Mouse (Mus musculus) lung, postnatal 0 days (tissue): Measurements from ENCODE around the gene Rps6kb2. TPM values are rescaled to one million over a fixed set of nuclear protein-coding genes. Genes with fewer than 3 reads are reported as not detected.

ENCODE experiments used
- ATAC-seq: fragments of 200-750 bp; cut with Nextera tagmentation; 2 replicates; pipeline ENCODE4 v1.8.0; 2017; ENCODE audit warnings: moderate library complexity
- DNase-seq: peaks from one replicate; pipeline ENCODE4 v3.0.0-alpha.2; 2016; ENCODE audit warnings: low spot score
- H3K27ac ChIP-seq: fragments of 300-500 bp; sonication (generic); 2 replicates; pipeline ENCODE4 v1.5.1; 2014; ENCODE audit warnings: antibody characterized with exemption, mild to moderate bottlenecking, low read length, mixed read lengths
- H3K27me3 ChIP-seq: fragments of 300-500 bp; sonication (generic); replicated peaks from 2 replicates; pipeline ENCODE4 v1.6.1; 2014; ENCODE audit warnings: low read length, mixed read lengths; ENCODE audit not compliant: insufficient read depth
- H3K36me3 ChIP-seq: fragments of 300-500 bp; sonication (generic); 2 replicates; pipeline ENCODE4 v1.6.1; 2014; ENCODE audit warnings: low read length, mixed read lengths; ENCODE audit not compliant: insufficient read depth
- H3K4me1 ChIP-seq: fragments of 300-500 bp; sonication (generic); 2 replicates; pipeline ENCODE4 v1.6.1; 2014; ENCODE audit warnings: antibody characterized with exemption, low read depth, low read length, mixed read lengths; ENCODE audit not compliant: insufficient read depth
- H3K4me2 ChIP-seq: fragments of 300-500 bp; sonication (generic); replicated peaks from 2 replicates; pipeline ENCODE4 v1.6.1; 2014; ENCODE audit warnings: low read depth, mild to moderate bottlenecking, low read length, moderate library complexity, mixed read lengths
- H3K4me3 ChIP-seq: fragments of 300-500 bp; sonication (generic); 2 replicates; pipeline ENCODE4 v1.5.1; 2014; ENCODE audit warnings: low read depth, low read length
- H3K9ac ChIP-seq: fragments of 300-500 bp; sonication (generic); replicated peaks from 2 replicates; pipeline ENCODE4 v1.6.1; 2014; ENCODE audit warnings: low read depth, mild to moderate bottlenecking
- H3K9me3 ChIP-seq: fragments of 300-500 bp; sonication (generic); 2 replicates; pipeline ENCODE4 v1.6.1; 2016; ENCODE audit warnings: low read length, mixed read lengths
- CTCF ChIP-seq: IDR thresholded peaks from 2 replicates; pipeline ENCODE4 v1.5.1; 2016; ENCODE audit warnings: antibody characterized with exemption, mild to moderate bottlenecking
- EP300 ChIP-seq: IDR thresholded peaks from 2 replicates; pipeline ENCODE4 v1.6.1; 2016; ENCODE audit warnings: antibody characterized with exemption, mild to moderate bottlenecking, control low read depth
- whole genome bisulfite sequencing: fragments of 180-500 bp; shearing (Covaris S2); extraction: QIAGEN DNeasy Blood & Tissue Kit; methylation state at CpG from one replicate; pipeline ENCODE4 v1.1.7; 2014; 5-methylcytosine and 5-hydroxymethylcytosine counted together
- polyA plus RNA-seq: library from polyadenylated mRNA; unstranded; fragments of >200 nt; fragmentation: Nextera tagmentation; extraction: Ambion mirVana; gene quantifications from 2 replicates; pipeline ENCODE4 v1.2.1, GENCODE M21; 2015

Gene Rps6kb2
- polyA plus RNA-seq, 1 experiment from 2014 or later = 35.1 TPM

GRCm38 (mm10) chr19:4113806-4114230, 49.3 kb downstream of the Rps6kb2 start:
- DNase-seq (no peak), ATAC-seq (peak; percentile 46)
- Histone ChIP-seq H3K36me3 (peaks cover 20% of the 10 kb centered on the region; the same call in 1 of the 2 replicates), H3K9ac (no peak overlapping the region), H3K9me3 (no peaks in the 10 kb centered on the region), H3K27ac (peak overlapping the region; percentile 70; the same call in 1 of the 2 replicates), H3K4me1 (0 out of 2 replicates have a peak, but pooled peaks cover 2% of the 10 kb centered on the region), H3K4me3 (no peak overlapping the region), H3K4me2 (0 out of 2 replicates have a peak overlapping the region, but pooled peaks have one; percentile 3), H3K27me3 (no peaks in the 10 kb centered on the region)
- TF ChIP-seq EP300 = no peak
- no peak for TF ChIP-seq CTCF
- 23% methylated on average over 5 of the region's 5 CpGs for WGBS

GRCm38 (mm10) chr19:4113186-4113805, 49.9 kb downstream of the Rps6kb2 start:
- TF ChIP-seq EP300 = no peak
- TF ChIP-seq CTCF = no peak
- H3K36me3 ChIP-seq = peaks cover 20% of the 10 kb centered on the region; the same call in 1 of the 2 replicates
- H3K9me3 ChIP-seq = no peaks in the 10 kb centered on the region
- WGBS = 44% methylated on average over 13 of the region's 13 CpGs
- ATAC-seq (peak; percentile 83), DNase-seq (peak; percentile 63)
- 0 out of 2 replicates have a peak overlapping the region, but pooled peaks have one; percentile 3 for H3K4me2 ChIP-seq
- no peak overlapping the region for H3K9ac ChIP-seq
- peak overlapping the region; percentile 70; the same call in 1 of the 2 replicates for H3K27ac ChIP-seq
- no peak overlapping the region for H3K4me3 ChIP-seq
- H3K27me3 ChIP-seq = no peaks in the 10 kb centered on the region
- H3K4me1 ChIP-seq = 0 out of 2 replicates have a peak, but pooled peaks cover 2% of the 10 kb centered on the region

- Histone ChIP-seq H3K27ac (no peak overlapping the region), H3K4me2 (no peak overlapping the region), H3K9me3 (no peaks in the 10 kb centered on the region), H3K9ac (no peak overlapping the region), H3K27me3 (no peaks in the 10 kb centered on the region), H3K4me3 (no peak overlapping the region), H3K4me1 (0 out of 2 replicates have a peak, but pooled peaks cover 2% of the 10 kb centered on the region), H3K36me3 (peaks cover 20% of the 10 kb centered on the region; the same call in 1 of the 2 replicates)
- ATAC-seq (no peak), DNase-seq (no peak)
- WGBS = 93% methylated on average over 26 of the region's 26 CpGs
- TF ChIP-seq EP300 = no peak
- no peak for TF ChIP-seq CTCF
Measured at GRCm38 (mm10) chr19:4112063-4112960, 50.8 kb downstream of the Rps6kb2 start.

- Histone ChIP-seq H3K9ac (no peak overlapping the region), H3K9me3 (no peaks in the 10 kb centered on the region), H3K4me2 (no peak overlapping the region), H3K4me1 (0 out of 2 replicates have a peak, but pooled peaks cover 2% of the 10 kb centered on the region), H3K4me3 (no peak overlapping the region), H3K36me3 (peaks cover 7% of the 10 kb centered on the region; the same call in 1 of the 2 replicates), H3K27ac (no peak overlapping the region), H3K27me3 (no peaks in the 10 kb centered on the region)
- DNase-seq (no peak), ATAC-seq (no peak)
- TF ChIP-seq CTCF (no peak), EP300 (no peak)
- WGBS = 82% methylated on average over 9 of the region's 9 CpGs
Measured at GRCm38 (mm10) chr19:4108535-4108934, 54.6 kb downstream of the Rps6kb2 start.

- ATAC-seq (no peak), DNase-seq (no peak)
- Histone ChIP-seq H3K9ac (no peak overlapping the region), H3K4me3 (no peak overlapping the region), H3K36me3 (no peaks in the 10 kb centered on the region), H3K27me3 (no peaks in the 10 kb centered on the region), H3K4me1 (no peaks in the 10 kb centered on the region), H3K4me2 (no peak overlapping the region), H3K9me3 (no peaks in the 10 kb centered on the region), H3K27ac (no peak overlapping the region)
- no peak for TF ChIP-seq EP300
- TF ChIP-seq CTCF = no peak
- WGBS = 91% methylated on average over 14 of the region's 14 CpGs
Measured at GRCm38 (mm10) chr19:4106654-4107053, 56.5 kb downstream of the Rps6kb2 start.

- Histone ChIP-seq H3K27ac (no peak overlapping the region), H3K4me2 (no peak overlapping the region), H3K4me1 (peaks cover 5% of the 10 kb centered on the region; the same call in 1 of the 2 replicates), H3K4me3 (no peak overlapping the region), H3K27me3 (peaks cover 3% of the 10 kb centered on the region; the same call in 1 of the 2 replicates), H3K36me3 (no peaks in the 10 kb centered on the region), H3K9ac (no peak overlapping the region), H3K9me3 (no peaks in the 10 kb centered on the region)
- no peak for TF ChIP-seq EP300
- no peak for TF ChIP-seq CTCF
- ATAC-seq (no peak), DNase-seq (no peak)
- 85% methylated on average over 16 of the region's 16 CpGs for WGBS
Measured at GRCm38 (mm10) chr19:4104675-4105194, 58.4 kb downstream of the Rps6kb2 start.

Other genes with a start within 250 kb of the Rps6kb2 start
- 33.2 and 38.3 TPM in 2 replicates for gene Aldh3b1, start 233.5 kb downstream of the Rps6kb2 start, polyA plus RNA-seq
- gene Unc93b1, start 228.2 kb downstream of the Rps6kb2 start, polyA plus RNA-seq = 40.0 and 45.5 TPM in 2 replicates
- 0.04 and 0.06 TPM in 2 replicates for gene Aldh3b3, start 204.7 kb downstream of the Rps6kb2 start, polyA plus RNA-seq
- 0.47 and 0.71 TPM in 2 replicates for gene Aldh3b2, start 191.0 kb downstream of the Rps6kb2 start, polyA plus RNA-seq
- 14.9 and 15.7 TPM in 2 replicates for gene Acy3, start 176.8 kb downstream of the Rps6kb2 start, polyA plus RNA-seq
- gene Tbx10, start 170.6 kb downstream of the Rps6kb2 start, polyA plus RNA-seq = not detected in 2 replicates
- gene Nudt8, start 162.8 kb downstream of the Rps6kb2 start, polyA plus RNA-seq = 27.0 and 28.5 TPM in 2 replicates
- gene Gm49405, start 162.7 kb downstream of the Rps6kb2 start, polyA plus RNA-seq = 1.1 TPM in 2 replicates
- gene Doc2g, start 160.0 kb downstream of the Rps6kb2 start, polyA plus RNA-seq = 1.9 and 2.0 TPM in 2 replicates
- 130 and 152 TPM in 2 replicates for gene Ndufv1, start 150.5 kb downstream of the Rps6kb2 start, polyA plus RNA-seq
- 273 and 288 TPM in 2 replicates for gene Gstp1, start 125.4 kb downstream of the Rps6kb2 start, polyA plus RNA-seq
- gene Gstp2, start 117.3 kb downstream of the Rps6kb2 start, polyA plus RNA-seq = 6.3 and 7.3 TPM in 2 replicates
- 6.5 and 6.9 TPM in 2 replicates for gene Gstp3, start 103.8 kb downstream of the Rps6kb2 start, polyA plus RNA-seq
- gene Cabp2, start 81.8 kb downstream of the Rps6kb2 start, polyA plus RNA-seq = not detected in 2 replicates
- gene Cdk2ap2, start 66.2 kb downstream of the Rps6kb2 start, polyA plus RNA-seq = 154 and 164 TPM in 2 replicates
- gene Pitpnm1, start 63.4 kb downstream of the Rps6kb2 start, polyA plus RNA-seq = 17.0 and 18.9 TPM in 2 replicates
- 78.5 and 82.1 TPM in 2 replicates for gene Aip, start 37.5 kb downstream of the Rps6kb2 start, polyA plus RNA-seq
- gene Gpr152, start 23.6 kb downstream of the Rps6kb2 start, polyA plus RNA-seq = not detected in 2 replicates
- 0.08 and 0.10 TPM in 2 replicates for gene Cabp4, start 19.3 kb downstream of the Rps6kb2 start, polyA plus RNA-seq
- 183 and 192 TPM in 2 replicates for gene Coro1b, start 14.7 kb downstream of the Rps6kb2 start, polyA plus RNA-seq
- 3.4 and 3.7 TPM in 2 replicates for gene Ptprcap, start 9.8 kb downstream of the Rps6kb2 start, polyA plus RNA-seq
- 1.8 and 2.6 TPM in 2 replicates for gene Carns1, start 12.1 kb upstream of the Rps6kb2 start, polyA plus RNA-seq
- gene Tbc1d10c, start 27.9 kb upstream of the Rps6kb2 start, polyA plus RNA-seq = 3.9 and 4.5 TPM in 2 replicates
- gene Ppp1ca, start 28.7 kb upstream of the Rps6kb2 start, polyA plus RNA-seq = 619 and 631 TPM in 2 replicates
- 14.1 and 14.3 TPM in 2 replicates for gene Rad9a, start 38.3 kb upstream of the Rps6kb2 start, polyA plus RNA-seq
- gene Clcf1, start 50.9 kb upstream of the Rps6kb2 start, polyA plus RNA-seq = 7.6 and 8.0 TPM in 2 replicates
- not detected in 2 replicates for gene AC109138.7, start 51.0 kb upstream of the Rps6kb2 start, polyA plus RNA-seq
- 58.6 and 63.6 TPM in 2 replicates for gene Pold4, start 68.5 kb upstream of the Rps6kb2 start, polyA plus RNA-seq
- gene Ssh3, start 105.8 kb upstream of the Rps6kb2 start, polyA plus RNA-seq = 22.7 and 24.4 TPM in 2 replicates
- 2.0 and 2.6 TPM in 2 replicates for gene Ankrd13d, start 119.8 kb upstream of the Rps6kb2 start, polyA plus RNA-seq
- 13.9 and 14.0 TPM in 2 replicates for gene Grk2, start 142.9 kb upstream of the Rps6kb2 start, polyA plus RNA-seq
- 16.5 and 18.5 TPM in 2 replicates for gene Kdm2a, start 234.9 kb upstream of the Rps6kb2 start, polyA plus RNA-seq